Mouse (Mus musculus) lung, adult 2 months (tissue): ENCODE results near the gene Skiv2l.
"Not testable (repeated sequence)": the region's sequence is repeated elsewhere in the genome, so short reads cannot be mapped to it uniquely, and the experiment has no call there.

Source experiments
- CTCF ChIP-seq: fragments of 200-500 bp; IDR thresholded peaks from 2 replicates; pipeline ENCODE4 v1.5.1; 2011; ENCODE audit warnings: mild to moderate bottlenecking, low read length, control low read depth; ENCODE audit not compliant: insufficient read depth
- POLR2A ChIP-seq: fragments of 200-500 bp; IDR thresholded peaks from 2 replicates; pipeline ENCODE4 v1.6.1; 2011; ENCODE audit warnings: low read depth, mild to moderate bottlenecking, control low read depth, low read length, borderline replicate concordance; ENCODE audit errors: extremely low read depth

DNA sequence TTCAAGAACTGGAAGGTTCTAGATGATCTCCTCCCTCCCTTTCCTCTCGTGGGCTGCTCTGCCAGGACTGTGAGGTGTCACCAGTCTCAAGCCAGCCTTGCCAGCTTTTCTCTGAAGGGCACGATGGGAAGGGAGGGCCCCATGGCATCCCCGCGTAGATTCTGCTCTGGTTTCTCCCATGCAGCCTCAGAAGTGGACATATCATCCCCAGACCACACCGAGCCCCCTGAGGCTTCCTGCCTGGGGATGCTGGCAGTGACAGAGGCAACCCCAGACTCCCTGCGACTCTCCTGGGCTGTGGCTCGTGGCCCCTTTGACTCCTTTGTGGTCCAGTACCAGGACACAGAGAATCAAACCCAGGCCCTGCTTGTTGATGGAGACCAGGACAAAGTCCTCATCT is 51.9 kb downstream of the Skiv2l start:
- not testable (repeated sequence) for TF ChIP-seq CTCF, POLR2A
